Mouse (Mus musculus) liver, adult (tissue): ENCODE results near the gene Ank.

Source experiments
- GATA4 ChIP-seq: IDR thresholded peaks from 2 replicates; pipeline ENCODE4 v1.6.1; 2014; ENCODE audit warnings: mild to moderate bottlenecking, low read length; ENCODE audit not compliant: insufficient replicate concordance

Gene Ank

GRCm38 (mm10) chr15:27600524-27600923 lies 134.0 kb downstream of the Ank start:
- no peak for TF ChIP-seq GATA4

GRCm38 (mm10) chr15:27604558-27604957 lies 138.1 kb downstream of the Ank start:
- TF ChIP-seq GATA4 = no peak

- no peak for TF ChIP-seq GATA4
These were observed 138.8 kb downstream of the Ank start for GRCm38 (mm10) chr15:27605252-27605651.

GRCm38 (mm10) chr15:27609554-27609953 lies 143.1 kb downstream of the Ank start:
- no peak for TF ChIP-seq GATA4

- TF ChIP-seq GATA4 = no peak; the same call in 1 of the 2 replicates
These were observed 146.2 kb downstream of the Ank start for GRCm38 (mm10) chr15:27612533-27613221.

GRCm38 (mm10) chr15:27613255-27613654 lies 146.8 kb downstream of the Ank start:
- no peak for TF ChIP-seq GATA4

GRCm38 (mm10) chr15:27616159-27616558 lies 149.7 kb downstream of the Ank start:
- TF ChIP-seq GATA4 = peak; percentile 71; the same call in 1 of the 2 replicates

GRCm38 (mm10) chr15:27617227-27617626 lies 150.8 kb downstream of the Ank start:
- no peak for TF ChIP-seq GATA4

- peak; percentile 32; the same call in 1 of the 2 replicates for TF ChIP-seq GATA4
These were observed 152.5 kb downstream of the Ank start for GRCm38 (mm10) chr15:27618778-27619533.

GRCm38 (mm10) chr15:27619683-27620082 lies 153.2 kb downstream of the Ank start:
- TF ChIP-seq GATA4 = no peak

- no peak for TF ChIP-seq GATA4
These were observed 154.2 kb downstream of the Ank start for GRCm38 (mm10) chr15:27620475-27621185.

- TF ChIP-seq GATA4 = no peak
These were observed 156.8 kb downstream of the Ank start for GRCm38 (mm10) chr15:27623286-27623685.

- no peak for TF ChIP-seq GATA4
These were observed 158.8 kb downstream of the Ank start for GRCm38 (mm10) chr15:27625014-27625889.

- TF ChIP-seq GATA4 = no peak
These were observed 159.4 kb downstream of the Ank start for GRCm38 (mm10) chr15:27625890-27626255.

- no peak for TF ChIP-seq GATA4
These were observed 159.8 kb downstream of the Ank start for GRCm38 (mm10) chr15:27626314-27626713.

- TF ChIP-seq GATA4 = no peak
These were observed 161.3 kb downstream of the Ank start for GRCm38 (mm10) chr15:27627794-27628193.
